Mouse (Mus musculus): ENCODE measurements around the gene Stt3a.
A peak's percentile ranks its signal among the peaks of the same experiment; 100 is the strongest.

Stt3a gene

DNA sequence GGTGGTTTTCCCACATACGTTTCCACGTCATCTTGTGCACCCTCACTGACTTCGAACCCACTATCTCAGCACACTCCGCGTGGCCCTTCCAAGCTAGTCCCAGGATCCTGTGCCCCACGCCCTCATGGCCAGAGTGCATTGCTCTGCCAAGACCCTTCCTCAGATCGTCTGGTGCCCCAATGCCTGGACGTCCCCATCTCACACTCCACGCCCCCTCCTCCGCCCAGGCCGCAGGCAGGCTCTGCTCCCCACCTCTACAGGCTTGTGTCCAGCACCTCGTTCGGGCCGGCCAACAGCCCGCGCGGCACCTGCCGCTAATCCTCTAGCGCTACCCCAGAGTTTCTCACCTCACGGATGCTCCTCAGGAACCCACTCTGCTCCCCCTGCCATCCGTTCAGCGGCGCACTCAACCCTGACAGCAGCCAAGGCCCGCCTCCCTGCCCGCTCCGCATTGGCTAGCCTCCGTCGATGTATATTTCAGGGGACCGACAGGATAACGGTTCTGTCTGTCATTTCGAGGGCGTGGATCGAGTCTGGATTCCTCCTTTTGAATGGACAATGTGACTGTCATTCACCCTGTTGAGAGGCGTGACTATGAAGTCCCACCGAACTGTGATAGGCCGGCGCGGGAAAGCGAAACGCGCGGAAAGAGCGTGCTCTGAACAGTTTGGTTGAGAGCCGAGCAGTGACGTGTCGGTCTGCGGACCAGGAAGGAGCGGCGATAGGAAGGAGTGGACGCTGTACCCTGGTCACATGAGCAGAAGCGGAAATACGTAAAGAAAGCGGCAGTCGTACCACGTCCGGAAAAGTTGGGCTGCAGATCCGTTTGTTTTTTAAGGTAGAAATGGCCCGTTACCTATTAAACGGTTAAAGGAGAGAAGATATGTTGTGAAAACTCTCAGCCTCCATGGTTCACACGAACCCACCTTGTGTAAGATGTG lies at the start of gene Stt3a:
TSS of gene Stt3a (minus strand) at position 477 of the 941 bp plus-strand sequence.
- DNase-seq: peak; percentile 100

DNA sequence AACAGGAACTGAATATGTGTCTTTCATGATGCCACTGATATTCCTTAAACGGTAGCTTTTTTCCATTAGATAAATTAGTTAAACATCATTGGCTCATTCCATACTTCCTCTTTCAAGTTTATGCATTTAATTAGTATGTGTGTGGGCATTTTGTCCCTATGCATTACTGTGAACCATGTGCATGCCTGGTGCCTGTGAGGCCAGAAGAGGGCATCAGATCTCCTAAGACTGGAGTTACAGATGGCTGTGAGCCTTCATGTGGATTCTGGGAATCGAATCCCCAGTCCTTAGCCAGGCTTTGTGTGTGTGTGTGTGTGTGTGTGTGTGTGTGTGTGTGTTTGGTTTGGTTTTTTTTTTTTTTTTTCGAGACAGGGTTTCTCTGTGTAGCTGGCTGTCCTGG lies 47.0 kb upstream of the Stt3a start:
- no peak for DNase-seq

DNA sequence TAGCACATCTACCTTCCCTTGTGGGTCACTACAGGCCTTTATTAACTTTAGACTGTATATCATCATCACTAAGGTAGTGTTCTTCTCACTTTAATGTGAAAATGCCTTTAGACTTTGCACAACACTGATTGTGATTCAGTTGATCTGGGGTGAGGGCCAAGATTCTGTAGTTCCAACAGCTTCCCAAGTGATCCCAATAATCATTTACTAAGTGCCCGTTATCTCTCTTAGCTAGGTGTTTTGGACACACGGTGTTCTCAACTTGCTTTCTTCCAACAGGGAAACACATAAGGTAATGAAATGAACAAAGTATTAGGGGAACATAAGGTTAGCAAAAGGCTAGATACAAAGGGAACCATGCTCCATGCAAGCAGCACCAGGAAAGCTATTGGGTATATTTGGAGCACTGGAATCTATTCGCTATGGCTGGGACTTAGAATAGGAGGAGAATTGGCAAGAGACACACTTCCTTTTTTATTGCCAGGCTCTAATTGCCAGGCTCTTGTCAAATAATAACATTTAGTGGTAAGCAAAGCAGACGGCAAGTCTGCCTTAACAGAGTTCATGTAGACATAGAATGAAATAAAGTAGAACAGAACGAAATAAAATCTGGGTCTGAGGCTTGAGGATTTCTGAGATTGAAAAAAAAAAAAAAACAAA lies 40.8 kb upstream of the Stt3a start:
- no peak for DNase-seq

DNA sequence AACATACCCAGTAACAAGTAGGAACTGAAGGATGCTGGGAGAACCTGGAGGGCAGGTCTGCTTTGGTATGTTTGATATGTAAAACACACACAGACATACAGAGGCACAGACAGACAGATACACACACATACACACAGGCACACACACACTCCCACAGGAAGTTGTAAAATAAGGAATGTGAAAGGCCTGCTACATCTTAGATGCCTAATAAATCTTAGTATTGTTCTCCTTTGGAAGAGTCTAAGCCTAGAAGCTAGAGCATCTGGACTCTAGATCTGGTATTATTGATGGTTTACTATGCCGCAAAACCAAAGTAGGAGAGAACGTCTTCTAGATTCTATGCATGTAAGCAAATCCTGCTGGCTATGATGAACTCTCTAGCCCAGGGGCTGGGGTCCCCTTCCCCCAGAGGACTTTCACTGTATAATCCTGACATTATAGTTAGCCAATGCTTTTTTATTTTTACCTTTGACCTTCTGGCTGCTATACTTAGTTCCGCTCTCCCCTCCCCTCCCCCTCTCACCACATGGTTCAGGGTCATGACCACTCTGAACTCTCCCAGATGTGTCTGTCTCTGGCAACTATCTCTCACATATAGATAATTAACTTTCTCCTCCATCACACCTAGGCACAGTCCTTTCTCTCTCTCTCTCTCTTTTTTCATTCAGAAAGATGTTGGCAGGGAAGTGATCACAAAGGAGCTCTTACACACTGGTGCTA lies 37.9 kb upstream of the Stt3a start:
- DNase-seq: peak; percentile 6

DNA sequence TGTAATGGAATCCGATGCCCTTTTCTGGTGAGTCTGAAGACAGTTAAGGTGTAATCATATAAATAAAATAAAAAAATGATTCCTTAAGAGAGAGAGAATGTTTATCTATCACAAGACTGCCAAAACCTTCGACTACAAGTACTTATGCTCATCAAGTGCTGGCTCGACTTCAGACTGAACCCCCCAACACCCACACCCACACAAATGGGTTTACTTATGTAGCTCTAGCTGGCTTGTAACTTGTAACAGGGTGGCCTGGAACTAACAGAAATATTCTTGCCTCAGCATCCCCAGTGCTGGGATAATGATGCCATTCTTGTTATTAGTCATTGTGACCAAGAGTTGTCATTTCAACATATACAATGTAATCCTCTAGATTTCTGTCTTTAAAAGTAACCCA lies 36.4 kb upstream of the Stt3a start:
- no peak for DNase-seq

DNA sequence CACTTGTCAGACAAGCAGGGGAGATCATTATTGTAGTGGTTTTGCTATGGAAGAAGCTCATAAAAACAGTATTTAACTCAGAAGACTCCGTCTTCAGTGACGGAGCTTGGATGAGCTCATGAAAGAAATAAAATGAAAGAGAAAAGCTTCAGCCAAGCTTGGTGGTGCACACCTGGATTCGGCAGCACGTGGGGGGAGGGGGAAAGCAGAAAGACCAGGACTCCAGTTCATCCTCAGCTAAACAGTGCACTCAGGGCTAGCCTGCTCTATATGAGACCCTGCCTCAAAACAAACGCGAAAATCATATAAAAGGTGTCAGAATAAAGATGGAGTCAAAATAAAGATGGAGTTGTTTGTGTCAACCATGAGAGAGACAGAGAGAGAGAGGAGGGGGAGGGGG lies 35.9 kb upstream of the Stt3a start:
- DNase-seq: no peak

DNA sequence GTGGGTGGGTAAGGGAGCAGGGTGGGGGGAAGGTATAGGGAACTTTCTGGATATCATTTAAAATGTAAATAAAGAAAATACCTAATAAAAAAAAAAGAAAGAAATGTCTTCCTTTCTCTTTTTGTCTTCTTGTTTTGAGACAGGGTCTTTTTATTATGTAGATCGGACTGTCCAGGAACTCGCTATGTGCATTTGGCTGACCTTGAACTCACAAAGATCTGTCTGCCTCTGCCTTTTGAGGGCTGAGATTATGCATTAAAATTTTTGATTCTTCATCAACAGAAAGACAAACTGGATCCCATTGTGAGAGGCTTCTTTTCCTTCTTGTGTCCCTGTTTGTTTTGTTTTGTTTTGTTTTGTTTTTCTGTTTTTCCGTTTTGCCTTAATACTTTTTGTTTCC lies 35.5 kb upstream of the Stt3a start:
- no peak for DNase-seq

DNA sequence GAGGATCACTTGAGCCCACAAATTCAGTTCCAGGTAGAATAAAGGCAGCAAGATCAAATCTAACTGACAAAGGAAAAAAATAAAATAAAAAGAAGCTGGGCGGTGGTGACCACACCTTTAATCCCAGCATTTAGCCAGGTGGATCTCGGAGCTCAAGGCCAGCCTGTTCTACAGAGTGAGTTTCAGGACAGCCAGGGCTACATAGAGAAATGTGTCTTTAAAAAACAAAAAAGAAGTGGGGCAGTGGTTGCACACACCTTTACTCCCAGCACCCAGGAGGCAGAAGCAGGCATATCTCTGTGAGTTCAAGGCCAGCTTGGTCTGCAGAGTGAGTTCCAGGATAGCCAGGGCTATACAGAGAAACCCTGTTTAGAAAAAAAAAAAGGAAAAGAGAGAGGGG lies 34.5 kb upstream of the Stt3a start:
- DNase-seq: no peak

DNA sequence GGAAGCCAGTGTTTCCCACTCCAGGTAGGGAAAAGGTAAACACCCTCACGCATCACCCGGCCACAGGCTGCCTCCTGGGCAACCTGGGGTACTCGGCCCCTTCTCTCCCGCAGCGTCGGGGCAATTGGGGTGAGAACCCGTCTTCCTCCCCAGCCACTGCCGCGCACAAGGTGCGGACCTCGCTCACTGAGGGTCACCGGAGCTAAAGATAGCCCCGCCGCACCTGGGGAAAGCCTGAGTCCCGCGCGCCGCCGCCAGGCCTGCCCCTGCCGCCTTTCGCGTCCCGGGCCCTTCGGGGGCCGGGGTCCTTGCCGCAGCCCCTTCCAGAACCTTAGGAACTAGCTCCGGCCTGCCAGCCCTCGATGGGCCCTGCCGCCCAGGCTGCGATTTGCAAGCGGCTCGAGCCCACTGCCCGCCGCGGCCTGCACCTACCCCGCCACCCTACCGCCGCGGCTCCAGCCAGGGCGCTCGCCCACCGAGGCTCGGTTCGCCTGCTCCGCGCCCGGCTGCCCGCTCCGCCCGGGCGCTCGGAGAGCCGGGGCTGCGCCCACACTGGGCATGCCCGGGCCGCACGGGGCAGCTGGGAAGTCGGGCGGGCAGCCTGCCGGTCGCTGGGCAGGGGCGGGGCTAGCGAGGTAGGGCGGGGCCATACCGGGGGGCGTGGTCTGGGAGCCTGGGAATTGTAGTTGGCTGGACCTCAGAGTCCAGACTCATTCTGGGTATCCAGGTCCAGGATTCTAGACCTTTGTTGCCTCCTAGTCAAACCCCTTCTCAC lies 29.5 kb upstream of the Stt3a start, which contains the start of gene Ei24:
TSS of gene Ei24 (minus strand) at position 613 of the 775 bp plus-strand sequence.
- peak; percentile 92 for DNase-seq

DNA sequence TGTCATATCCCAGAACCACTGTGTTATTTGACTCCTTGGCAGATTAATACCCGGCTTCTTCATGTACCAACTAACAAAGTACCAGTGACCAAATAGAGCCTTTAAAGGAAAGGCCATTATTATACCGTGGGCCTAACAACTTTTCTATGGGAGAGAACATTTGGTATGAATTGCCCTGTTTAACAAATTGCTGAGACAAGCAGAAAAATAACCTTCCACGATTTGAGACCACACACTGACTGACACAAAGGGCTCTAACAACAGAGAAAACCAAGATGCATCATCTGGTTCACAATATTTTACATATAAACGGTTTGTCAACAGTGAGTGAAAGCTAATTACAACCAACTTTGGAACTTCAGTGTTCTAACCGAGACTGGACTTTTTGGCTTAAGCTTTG lies 28.7 kb upstream of the Stt3a start:
- DNase-seq: no peak

DNA sequence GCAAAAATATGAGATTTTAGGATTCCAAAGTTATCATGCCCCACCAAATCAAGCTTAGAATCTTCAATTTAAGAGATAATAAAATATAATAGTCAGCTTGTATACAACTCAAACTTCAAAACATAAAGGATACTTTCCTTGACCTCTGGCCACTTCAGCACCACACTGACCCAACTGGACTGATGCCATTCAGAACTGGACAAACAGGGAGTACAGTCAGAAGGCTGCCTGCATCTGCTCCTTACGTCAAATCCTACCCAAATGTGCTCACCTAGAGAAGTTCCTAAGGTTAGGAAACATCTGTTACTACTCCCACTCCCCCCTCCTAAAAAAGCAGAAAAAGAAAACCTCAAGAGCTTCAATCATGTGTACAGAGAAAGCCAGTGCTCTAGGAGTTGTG lies 28.1 kb upstream of the Stt3a start:
- no peak for DNase-seq

DNA sequence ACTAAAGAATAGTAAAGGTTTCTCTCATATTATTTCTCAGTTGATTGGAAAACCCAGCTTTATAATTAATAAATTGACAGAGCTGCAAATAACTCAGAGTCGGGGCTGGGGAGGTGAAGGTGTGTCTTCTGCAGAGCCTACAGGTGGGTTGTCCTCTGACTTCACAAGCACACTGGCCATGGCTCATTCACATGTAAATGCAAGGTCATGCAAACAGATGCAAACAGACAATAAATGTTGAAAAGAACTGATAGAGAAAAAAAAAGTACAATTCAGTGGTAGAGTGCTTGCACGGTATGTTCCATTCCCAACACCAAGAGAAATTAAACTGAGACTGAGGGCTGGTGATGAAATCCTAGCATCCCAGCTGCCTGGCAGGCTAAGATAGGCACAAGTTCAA lies 27.0 kb upstream of the Stt3a start:
- no peak for DNase-seq

DNA sequence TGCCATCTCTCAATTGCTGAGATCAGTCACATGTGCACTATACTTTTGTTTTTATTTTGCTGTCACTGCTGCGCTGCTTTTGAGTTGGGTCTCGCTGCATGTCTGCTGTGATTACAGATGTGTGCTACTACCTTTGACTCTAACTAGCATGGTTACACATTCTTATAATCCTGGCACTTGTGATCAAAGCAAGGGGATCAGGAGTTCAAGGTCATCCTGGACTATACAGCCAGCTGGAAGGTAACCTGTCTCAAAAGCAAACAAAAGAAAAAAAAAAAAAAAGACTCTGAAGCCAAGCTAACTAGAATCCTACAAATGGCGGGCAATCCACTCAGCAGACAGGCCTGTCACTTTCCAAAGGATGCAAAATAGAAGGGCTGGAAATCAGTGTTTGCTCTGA lies 24.7 kb upstream of the Stt3a start:
- DNase-seq: no peak

DNA sequence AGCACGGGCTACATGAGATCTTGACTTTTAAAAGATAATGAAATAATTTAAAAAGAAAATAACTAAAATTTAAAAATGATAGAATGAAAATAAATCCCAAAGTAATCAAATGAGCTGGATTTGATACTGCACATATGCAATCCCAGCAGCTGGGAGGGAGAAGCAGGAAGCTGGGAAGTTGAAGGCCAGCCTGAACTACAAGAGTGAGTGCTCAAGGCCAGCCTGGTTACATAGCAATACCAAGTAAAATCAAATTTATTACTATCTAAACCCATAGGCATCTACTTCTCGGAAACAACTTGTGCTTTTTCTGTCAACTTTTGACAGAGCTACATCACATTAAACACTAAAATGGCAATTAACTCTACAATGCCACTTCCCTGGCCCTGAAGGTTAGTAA lies 16.4 kb upstream of the Stt3a start:
- no peak for DNase-seq

DNA sequence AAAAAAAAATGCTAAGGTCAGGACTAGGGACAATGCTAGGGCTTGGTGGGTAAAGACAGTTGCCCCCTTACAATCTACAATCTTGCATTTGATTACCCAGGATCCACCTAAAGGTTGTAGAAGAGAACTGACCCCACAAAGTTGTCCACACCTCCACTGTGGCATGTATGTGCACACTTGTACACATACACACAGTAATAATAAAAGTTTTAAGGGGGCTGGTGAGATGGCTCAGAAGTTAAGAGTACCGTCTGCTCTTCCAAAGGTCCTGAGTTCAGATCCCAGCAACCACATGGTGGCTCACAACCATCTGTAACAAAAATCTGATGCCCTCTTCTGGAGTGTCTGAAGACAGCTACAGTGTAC lies 1.6 kb upstream of the Stt3a start:
- peak; percentile 3 for DNase-seq

DNA sequence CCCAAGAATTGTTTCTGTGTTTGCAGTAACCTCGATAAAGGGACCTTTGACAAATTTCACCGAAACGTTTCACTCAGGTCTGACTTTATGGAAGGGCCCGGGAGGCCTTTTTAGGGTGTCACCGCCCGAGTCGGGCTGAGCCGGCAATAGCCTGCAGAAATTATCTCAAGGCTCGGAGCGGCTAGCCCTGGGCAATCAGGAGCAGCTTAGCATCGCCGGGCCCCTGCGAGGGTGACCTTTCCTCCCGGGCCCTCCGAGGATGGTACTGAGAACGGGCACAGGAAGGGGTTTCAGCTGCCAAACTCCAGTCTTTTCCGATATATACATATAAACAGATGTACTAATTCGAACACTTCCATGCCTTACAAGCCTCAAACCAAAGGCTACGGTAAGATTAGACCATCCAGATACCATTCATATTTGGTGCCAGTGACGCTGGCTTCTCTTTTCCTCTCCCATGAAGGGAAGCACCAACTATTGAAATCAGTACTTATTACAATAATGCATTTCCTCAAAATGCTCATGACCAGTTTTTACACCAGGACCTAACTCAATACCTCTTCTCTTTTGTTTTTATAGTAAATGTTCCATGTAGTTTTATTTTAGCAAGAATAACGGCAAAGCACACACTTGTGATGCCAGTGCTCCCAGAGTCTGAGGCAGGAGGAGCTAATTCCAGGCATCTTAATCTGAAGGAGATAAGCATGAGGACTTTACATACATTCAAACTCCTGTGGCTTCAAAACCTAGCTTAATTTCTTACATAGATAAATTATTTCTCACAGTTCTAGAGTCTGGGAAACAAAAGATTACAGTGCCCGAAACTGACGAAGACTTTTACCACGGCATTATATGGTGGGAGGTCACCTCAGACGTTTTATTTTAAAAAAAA lies 923 bp upstream of the Stt3a start:
- DNase-seq: no peak

DNA sequence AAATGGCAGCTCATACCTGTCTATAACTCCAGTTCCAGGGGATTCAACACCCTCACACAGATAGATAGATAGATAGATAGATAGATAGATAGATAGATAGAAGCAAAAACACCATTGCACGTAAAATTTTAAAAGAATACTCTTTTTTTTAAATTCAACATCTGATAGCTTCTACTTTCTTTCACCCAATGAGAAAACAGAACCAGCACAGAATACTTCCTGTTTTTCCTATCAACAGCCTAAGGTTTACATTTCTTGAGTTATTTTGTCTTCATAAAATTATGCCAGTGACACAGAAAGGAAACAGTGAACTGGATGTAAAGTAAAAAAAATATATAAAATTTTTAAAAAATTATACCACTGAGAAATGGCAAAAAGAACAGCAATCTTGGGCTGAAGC lies 3.1 kb downstream of the Stt3a start:
- DNase-seq: no peak

DNA sequence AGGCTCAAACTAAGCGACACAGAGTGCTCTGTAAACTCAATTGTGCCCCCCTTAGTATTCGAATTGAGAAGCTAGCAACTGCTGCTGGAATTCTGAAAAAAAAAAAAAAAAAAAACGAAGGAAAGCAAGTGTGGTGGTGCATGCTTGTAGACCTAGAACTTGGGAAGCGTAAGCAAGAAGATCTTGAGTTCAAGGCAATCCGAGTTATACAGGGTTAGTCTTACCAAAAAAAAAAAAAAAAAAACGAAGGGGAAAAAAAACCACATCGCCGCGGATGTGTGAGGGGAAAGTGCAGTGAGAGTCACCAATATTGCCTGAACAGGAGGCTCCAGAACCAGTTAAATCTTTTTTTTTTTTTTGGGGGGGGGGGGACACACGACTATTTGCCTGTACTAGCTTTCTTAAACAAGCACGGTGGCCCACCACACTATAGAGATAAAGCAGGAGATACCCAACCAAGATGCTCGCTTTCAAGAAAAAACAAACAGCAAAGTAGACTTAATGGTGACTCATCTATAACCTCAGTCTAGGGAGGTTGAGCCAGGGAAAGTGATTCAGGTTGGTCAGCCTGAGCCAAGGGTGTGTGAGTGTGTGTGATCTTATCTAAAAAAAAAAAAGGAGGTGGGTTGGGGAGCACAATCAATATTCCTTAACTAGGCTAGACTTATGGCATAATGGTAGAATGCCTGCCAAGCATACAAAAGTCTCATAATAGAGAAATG lies 40.3 kb downstream of the Stt3a start, which contains the start of gene Chek1:
TSS of gene Chek1 (minus strand) at position 32 of the 722 bp plus-strand sequence.
- DNase-seq: no peak

DNA sequence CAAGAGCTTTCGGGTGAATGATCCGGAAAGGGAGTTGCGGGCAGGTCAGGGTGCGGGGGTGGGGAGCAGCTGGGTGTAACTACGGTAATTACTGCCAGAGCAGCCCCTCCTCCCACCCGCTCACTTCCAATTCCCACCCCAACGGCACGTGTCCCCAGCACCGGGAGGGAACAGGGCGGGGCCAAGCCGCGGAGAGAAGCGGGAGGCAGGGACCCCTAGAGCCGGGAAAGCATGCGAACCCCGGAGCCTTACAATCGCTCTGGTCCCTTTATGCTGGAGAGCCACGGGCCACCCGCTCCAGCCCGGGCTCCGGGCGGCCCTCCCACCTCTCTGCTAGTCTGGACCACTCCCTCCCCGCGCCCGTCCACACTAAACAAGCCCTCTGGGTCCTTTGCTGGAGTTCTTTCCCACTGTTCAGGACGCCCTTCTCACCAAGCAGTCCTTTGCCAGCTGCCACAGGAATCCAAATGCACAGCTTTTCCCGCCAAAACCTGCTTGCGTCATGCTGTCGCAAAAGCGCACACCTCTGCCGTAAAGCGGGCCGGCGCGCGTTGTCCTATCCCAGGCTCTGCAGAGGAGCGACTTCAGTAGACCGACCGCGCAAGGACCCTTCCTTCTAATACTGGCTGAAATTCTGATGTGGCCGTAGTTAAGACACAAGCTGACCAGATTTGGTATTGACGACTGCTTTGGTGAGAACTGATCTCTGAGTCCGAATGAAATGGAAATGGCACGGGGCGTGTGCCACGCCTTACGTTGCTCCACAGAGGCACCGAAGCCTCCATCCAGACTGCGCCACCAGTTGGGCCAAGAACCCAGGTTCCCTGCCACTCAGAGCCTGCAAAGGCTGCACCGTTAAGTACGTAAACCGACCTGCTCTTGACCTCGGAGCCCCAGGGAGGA lies 41.1 kb downstream of the Stt3a start:
- peak; percentile 88 for DNase-seq

DNA sequence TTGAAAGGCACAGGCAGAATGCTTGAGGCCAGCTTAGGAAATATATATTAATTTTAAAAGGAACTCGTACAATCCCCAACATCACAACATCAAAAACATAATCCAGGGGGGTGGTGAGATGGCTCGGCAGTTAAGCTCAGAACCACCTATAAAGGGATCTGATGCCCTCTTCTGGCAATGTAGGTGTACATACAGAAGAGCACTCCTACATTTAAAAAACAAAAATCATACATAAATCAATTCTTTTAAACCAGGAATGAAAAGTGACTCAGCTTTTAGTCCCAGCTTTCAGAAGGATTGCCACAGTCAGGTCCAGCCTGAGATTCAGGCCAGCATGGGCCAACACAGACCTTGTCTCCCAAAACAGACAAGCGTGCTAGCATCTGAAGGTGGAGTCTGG lies 50.9 kb downstream of the Stt3a start:
- DNase-seq: no peak

Data from kidney, adult 11 months (tissue).